Mouse (Mus musculus) urinary bladder, adult 2 months (tissue): ENCODE results near the gene Eif4g3. TPM values are rescaled to one million over a fixed set of nuclear protein-coding genes. Genes with fewer than 3 reads are reported as not detected.

Experiments used
- DNase-seq: peaks from one replicate; pipeline ENCODE4 v3.0.0; 2022; ENCODE audit warnings: low spot score
- polyA plus RNA-seq: library from polyadenylated mRNA; depleted of rRNA; stranded (reverse); fragments of >200 nt; gene quantifications from 2 replicates; pipeline ENCODE4 v1.2.3, GENCODE M21; 2012; rRNA removed

The Eif4g3 gene
- polyA plus RNA-seq, 1 experiment: 64.2 TPM

- no peak for DNase-seq
These were observed 225.3 kb downstream of the Eif4g3 start for GRCm38 (mm10) chr4:138217951-138218685.

- no peak for DNase-seq
These were observed 226.5 kb downstream of the Eif4g3 start for GRCm38 (mm10) chr4:138219331-138219730.

- DNase-seq: no peak
These were observed 227.9 kb downstream of the Eif4g3 start for GRCm38 (mm10) chr4:138220761-138221160.

GRCm38 (mm10) chr4:138221406-138221805, 228.6 kb downstream of the Eif4g3 start:
- no peak for DNase-seq

DNA sequence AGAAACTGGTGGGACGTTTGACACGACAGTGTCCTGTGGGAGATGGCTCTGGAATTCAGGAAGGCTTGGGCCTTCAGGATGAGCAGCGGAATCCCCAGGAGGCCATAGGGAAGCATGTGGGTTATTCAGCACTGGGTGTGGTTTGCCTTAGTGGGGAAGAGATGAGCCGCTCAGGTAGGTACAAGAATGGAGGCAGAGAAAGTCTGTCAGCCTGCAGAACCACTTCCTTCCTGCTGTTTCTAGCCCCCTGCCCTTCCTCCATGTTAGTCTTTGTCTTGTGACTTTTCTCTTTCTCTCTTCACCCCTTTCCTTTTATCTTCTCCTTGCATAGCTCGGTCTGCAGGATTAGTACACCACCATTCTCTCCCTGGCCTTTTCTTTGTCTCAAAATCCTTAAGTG, 229.6 kb downstream of the Eif4g3 start:
- DNase-seq: no peak

DNA sequence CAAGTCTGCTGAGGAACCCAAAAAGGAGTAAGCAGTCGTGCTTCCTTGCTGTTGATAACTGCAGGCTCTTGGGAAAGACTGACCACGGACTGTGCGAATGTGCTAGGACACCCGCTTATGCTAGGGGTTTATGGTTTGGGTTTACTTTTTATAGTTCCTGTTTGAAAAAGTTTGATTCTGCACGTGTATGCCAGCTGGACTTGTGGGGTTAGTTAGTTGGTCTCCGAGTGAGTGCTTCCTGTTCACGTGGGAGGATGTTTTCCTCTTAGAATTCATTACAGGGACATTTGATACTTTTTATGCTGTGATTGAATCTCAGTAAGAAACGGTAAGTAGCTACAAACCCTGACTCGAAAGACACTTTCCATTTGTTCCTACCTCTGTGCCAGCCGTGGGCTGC, 230.8 kb downstream of the Eif4g3 start:
- DNase-seq: no peak

DNA sequence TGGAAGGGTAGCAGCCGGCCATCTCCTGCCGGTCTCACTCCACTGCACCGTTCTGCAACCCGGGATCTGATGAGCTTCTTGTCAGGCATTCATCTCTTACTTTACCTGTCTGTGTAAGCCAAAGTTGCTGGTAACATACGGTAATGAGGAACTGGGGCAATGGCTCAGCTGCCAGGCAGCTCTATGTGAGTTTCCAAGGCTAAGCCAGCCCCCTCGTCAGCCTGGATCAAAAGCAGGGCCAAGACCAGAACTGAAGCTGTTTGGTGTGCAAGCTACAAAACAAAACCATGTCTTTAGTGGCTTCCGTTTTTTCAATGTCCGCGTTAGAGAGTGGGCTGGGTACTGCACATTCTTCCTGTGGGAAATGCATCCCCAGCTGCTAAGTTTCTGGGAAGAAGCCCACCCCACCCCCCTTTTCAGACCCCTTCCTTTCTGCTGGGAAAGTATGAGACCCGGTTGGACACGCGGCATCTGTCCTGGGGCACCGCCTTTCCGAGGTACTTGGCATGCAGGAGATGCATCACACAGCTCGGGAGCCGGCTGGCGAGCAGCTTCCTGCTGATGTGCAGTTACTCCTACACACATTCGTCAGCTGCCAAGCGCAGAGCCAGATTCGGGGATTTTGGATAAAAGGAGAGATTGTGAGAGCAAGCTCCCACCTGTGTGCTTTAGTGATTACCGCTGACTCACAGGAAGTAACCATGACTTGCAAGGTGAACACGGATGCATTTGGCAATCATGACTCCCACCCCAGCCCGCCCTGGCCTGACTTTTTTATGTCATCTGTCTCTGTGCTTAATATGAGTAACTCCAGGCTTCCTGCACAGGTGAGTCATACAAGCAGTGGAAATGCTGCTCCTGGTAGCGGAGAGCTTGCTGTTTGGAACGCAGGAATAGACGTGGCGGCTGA, 254.2 kb downstream of the Eif4g3 start:
- no peak for DNase-seq

GRCm38 (mm10) chr4:138250088-138250960, 257.5 kb downstream of the Eif4g3 start, which contains the start of the genes Sh2d5 and Kif17:
Gene Sh2d5, plus strand, starts transcription at chr4:138250403.
Gene Kif17, plus strand, starts transcription at chr4:138250435.
- DNase-seq: peak; percentile 44

GRCm38 (mm10) chr4:138251819-138252218, 259.0 kb downstream of the Eif4g3 start:
- DNase-seq: no peak

- DNase-seq: no peak
These were observed 259.4 kb downstream of the Eif4g3 start for GRCm38 (mm10) chr4:138252231-138252630.

GRCm38 (mm10) chr4:138257116-138257687, 264.4 kb downstream of the Eif4g3 start:
- no peak for DNase-seq

Other genes starting within 250 kb of the Eif4g3 start
- gene Alpl, start 196.6 kb upstream of the Eif4g3 start, polyA plus RNA-seq: 96.6 and 104 TPM in 2 replicates
- 30.0 and 73.4 TPM in 2 replicates for gene Ece1, start 130.8 kb upstream of the Eif4g3 start, polyA plus RNA-seq
- 138 and 142 TPM in 2 replicates for gene Hp1bp3, start 223.3 kb downstream of the Eif4g3 start, polyA plus RNA-seq